Mouse (Mus musculus) layer of hippocampus, adult 11-12 months (tissue): Measurements from ENCODE around the gene Gm14412.
"Not testable (repeated sequence)": the region's sequence is repeated elsewhere in the genome, so short reads cannot be mapped to it uniquely, and the experiment has no call there.

Source experiments
- DNase-seq: peaks from one replicate; pipeline ENCODE4 v3.0.0; 2022; ENCODE audit warnings: low spot score

Gm14412 gene

GRCm38 (mm10) chr2:177324257-177324733 is at the start of gene Gm14412:
Gene Gm14412 (minus strand): TSS chr2:177324307.
- not testable (repeated sequence) for DNase-seq

GRCm38 (mm10) chr2:177329661-177330292 is 5.7 kb upstream of the Gm14412 start:
- DNase-seq: not testable (repeated sequence)

GRCm38 (mm10) chr2:177321361-177321760 is 2.7 kb downstream of the Gm14412 start:
- not testable (repeated sequence) for DNase-seq

- not testable (repeated sequence) for DNase-seq
Observed at GRCm38 (mm10) chr2:177320786-177321320, 3.3 kb downstream of the Gm14412 start.

- DNase-seq: no peak
Observed at GRCm38 (mm10) chr2:177318996-177319395, 5.1 kb downstream of the Gm14412 start.

GRCm38 (mm10) chr2:177309627-177310026 is 14.5 kb downstream of the Gm14412 start:
- DNase-seq: not testable (repeated sequence)

- DNase-seq: not testable (repeated sequence)
Observed at GRCm38 (mm10) chr2:177304980-177305379, 19.1 kb downstream of the Gm14412 start.

GRCm38 (mm10) chr2:177283701-177284100 is 40.4 kb downstream of the Gm14412 start:
- DNase-seq: not testable (repeated sequence)

- DNase-seq: not testable (repeated sequence)
Observed at GRCm38 (mm10) chr2:177277754-177278153, 46.4 kb downstream of the Gm14412 start.

GRCm38 (mm10) chr2:177272237-177272636 is 51.9 kb downstream of the Gm14412 start:
- DNase-seq: not testable (repeated sequence)

- not testable (repeated sequence) for DNase-seq
Observed at GRCm38 (mm10) chr2:177266936-177267335, 57.2 kb downstream of the Gm14412 start, which contains the start of gene Gm14409. Gene Gm14409 (minus strand): TSS chr2:177267036.
